Mouse (Mus musculus): ENCODE results near the gene Slc50a1. TPM values are rescaled to one million over a fixed set of nuclear protein-coding genes. Genes with fewer than 3 reads are reported as not detected.

Gene Slc50a1
- polyA plus RNA-seq, 1 experiment from 2014 or later = 44.0 TPM

DNA sequence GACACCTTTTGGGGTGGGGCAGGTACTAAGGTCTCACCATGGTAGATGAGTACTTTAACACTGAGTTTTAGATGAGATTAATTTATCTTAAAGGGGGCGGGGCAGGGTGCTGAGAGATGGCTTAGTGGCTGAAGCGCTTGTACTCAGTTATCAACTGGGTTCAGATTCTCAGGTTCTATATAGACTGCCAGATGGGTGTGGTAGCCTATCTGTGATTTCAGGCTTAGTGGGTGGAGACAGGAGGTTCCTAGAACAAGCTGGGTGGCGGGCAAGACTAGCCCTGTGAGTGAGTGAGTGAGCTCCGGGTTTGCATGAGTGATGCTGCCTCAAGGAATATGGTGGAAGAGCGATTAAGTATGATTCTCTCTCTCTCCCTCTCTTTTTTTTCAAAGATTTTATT, 15.4 kb downstream of the Slc50a1 start:
- Histone ChIP-seq H3K4me2 (no peak overlapping the region), H3K9me3 (no peaks in the 10 kb centered on the region), H3K9ac (no peak overlapping the region), H3K36me3 (no peaks in the 10 kb centered on the region), H3K27me3 (no peaks in the 10 kb centered on the region), H3K4me1 (replicated peaks) (peaks cover 19% of the 10 kb centered on the region), H3K4me3 (no peak overlapping the region), H3K27ac (replicated peaks) (no peak overlapping the region)
- no peak for ATAC-seq (ENCODE audit: low read depth)
- 91% methylated on average over 5 of the region's 5 CpGs for WGBS

DNA sequence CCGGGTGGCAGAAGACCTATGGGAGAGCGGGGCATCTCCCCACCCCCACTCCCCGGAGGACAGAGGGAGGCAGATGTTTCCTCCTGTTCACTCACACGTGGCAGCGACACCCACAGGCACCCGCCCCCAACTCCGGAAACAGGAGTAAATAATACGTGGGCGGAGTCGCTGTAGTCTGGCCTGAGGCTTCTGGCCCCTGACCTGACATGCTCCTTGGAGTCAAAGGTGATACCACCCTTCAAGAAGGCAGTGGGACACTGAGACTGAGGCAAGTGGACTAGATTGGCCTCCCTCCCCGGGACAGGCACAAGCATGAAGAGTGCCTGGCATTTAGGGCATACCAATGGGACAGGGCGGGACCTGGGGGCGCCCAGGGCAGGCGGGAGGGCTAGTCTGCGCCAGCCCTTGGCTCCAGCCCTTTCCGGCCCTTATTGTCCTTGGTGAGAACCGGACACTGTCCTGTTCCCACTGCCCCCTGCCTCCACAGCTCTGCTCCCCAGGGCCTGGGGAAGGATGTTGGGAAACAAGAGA, 18.9 kb downstream of the Slc50a1 start:
- no peaks in the 10 kb centered on the region for H3K27me3 ChIP-seq
- H3K36me3 ChIP-seq = peaks cover 11% of the 10 kb centered on the region
- H3K4me2 ChIP-seq = peak overlapping the region; percentile 39
- H3K9ac ChIP-seq = peak overlapping the region; percentile 22; the same call in 1 of the 2 replicates
- ATAC-seq (ENCODE audit: low read depth) = no peak
- 8% methylated on average over 17 of the region's 17 CpGs for WGBS
- H3K9me3 ChIP-seq = no peaks in the 10 kb centered on the region
- no peak overlapping the region; the same call in 1 of the 2 replicates for H3K27ac ChIP-seq (replicated peaks)
- peaks cover 34% of the 10 kb centered on the region for H3K4me1 ChIP-seq (replicated peaks)
- H3K4me3 ChIP-seq = no peak overlapping the region

DNA sequence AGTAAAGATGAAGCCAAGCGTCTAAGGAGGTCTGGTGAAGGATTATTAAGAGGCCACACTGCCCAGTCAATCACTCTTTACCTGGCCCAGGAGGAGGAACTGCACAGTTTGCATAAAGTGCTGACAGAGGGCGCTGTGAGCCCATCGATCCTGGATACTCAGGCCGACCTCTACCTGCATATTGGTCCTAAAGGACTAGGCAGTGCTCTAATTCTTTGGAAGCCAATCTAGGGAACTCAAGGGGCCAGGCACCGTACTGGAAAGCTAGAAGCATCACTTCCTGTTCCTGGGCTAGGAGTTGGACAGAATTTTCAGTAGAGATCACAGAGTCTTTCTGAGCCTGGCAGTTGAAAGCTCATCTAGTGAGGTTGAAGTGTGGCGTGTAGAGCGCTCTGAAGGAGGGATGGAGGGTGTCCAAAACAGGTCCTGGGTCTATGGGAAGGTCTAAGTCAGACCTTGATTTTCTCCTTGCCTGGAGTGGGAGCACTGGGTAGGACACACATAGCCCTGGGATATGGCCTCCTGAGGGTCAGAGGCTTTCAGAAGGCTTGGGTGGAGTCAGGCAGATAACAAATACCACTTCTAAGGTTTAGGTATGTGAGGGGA, 19.8 kb downstream of the Slc50a1 start:
- 22% methylated on average over 7 of the region's 7 CpGs for WGBS
- Histone ChIP-seq H3K4me3 (no peak overlapping the region), H3K9me3 (no peaks in the 10 kb centered on the region), H3K4me1 (replicated peaks) (peaks cover 40% of the 10 kb centered on the region), H3K27ac (replicated peaks) (peak overlapping the region; percentile 4; the same call in 1 of the 2 replicates), H3K36me3 (peaks cover 11% of the 10 kb centered on the region), H3K27me3 (no peaks in the 10 kb centered on the region), H3K4me2 (no peak overlapping the region), H3K9ac (no peak overlapping the region)
- no peak for ATAC-seq (ENCODE audit: low read depth)

DNA sequence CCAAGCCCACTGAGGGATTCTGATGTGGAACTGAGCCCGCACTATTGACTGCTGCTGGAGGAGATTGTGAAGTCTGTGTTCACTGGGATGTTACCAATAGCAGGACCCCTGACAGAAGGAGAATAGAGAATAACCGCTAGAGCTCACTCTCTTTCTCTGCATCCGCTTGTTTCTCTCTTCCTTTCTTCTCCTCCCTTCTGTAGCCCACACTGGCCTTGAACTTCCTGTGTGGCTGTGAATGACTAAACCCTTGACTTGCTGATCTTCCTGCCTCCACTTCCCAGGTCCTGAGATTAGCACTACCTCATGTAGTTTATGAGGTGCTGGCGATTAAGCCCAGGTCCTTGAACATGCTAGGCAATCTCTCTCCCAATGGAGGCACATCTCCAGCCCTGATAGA, 22.9 kb downstream of the Slc50a1 start:
- H3K27ac ChIP-seq (replicated peaks) = no peak overlapping the region
- peak overlapping the region; percentile 63 for H3K4me3 ChIP-seq
- 85% methylated on average over 4 of the region's 4 CpGs for WGBS
- peaks cover 65% of the 10 kb centered on the region for H3K4me1 ChIP-seq (replicated peaks)
- H3K9ac ChIP-seq = peak overlapping the region; percentile 82
- peaks cover 15% of the 10 kb centered on the region for H3K36me3 ChIP-seq
- peak overlapping the region; percentile 90 for H3K4me2 ChIP-seq
- H3K9me3 ChIP-seq = no peaks in the 10 kb centered on the region
- no peaks in the 10 kb centered on the region for H3K27me3 ChIP-seq
- no peak for ATAC-seq (ENCODE audit: low read depth)

DNA sequence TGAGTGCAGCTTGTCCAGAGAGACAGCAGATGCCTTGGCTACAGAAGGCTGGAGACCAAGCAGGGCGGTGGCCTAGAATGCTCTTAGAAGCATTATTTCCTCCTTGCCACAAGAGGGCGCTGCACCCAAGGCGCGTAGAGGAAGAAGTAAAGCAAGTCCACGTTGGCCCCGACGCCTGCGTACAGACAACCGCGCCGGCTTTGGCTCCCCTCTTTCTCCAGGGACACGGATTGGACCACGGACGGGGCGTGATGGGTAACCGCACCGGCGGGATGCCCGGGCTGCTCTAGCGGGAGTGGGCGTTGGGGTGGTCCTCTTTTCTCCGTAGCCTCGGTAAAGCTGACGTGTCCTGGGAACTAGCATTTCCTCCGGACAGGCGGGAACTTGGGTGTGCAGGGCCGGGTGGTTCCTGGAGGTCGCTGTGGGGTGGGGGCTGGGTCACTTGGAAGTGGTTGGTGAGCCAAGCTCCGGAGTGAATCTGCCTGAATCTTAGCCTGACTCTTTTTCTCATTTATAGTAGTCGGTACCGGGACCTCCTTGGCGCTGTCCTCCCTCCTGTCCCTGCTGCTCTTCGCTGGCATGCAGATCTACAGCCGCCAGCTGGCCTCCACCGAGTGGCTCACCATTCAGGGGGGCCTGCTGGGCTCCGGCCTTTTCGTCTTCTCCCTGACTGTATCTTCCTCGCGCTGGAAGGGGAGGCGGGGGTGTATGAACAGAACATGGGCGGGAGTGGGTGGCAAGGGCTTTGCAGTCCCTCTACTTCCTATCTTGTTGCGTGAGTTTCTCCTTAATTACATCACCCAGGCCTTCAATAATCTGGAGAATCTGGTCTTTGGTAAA, 23.9 kb downstream of the Slc50a1 start, which contains the start of gene Trim46:
Gene Trim46 (minus strand): TSS at position 49 of the 840 bp plus-strand sequence.
- Histone ChIP-seq H3K9ac (peak within 1 kb of the TSS; percentile 82), H3K27me3 (no peaks in the 10 kb centered on the region), H3K4me3 (peak within 1 kb of the TSS; percentile 63), H3K36me3 (peaks cover 25% of the 10 kb centered on the region), H3K9me3 (no peaks in the 10 kb centered on the region), H3K4me1 (replicated peaks) (peaks cover 62% of the 10 kb centered on the region), H3K27ac (replicated peaks) (peak within 1 kb of the TSS; percentile 96), H3K4me2 (peak within 1 kb of the TSS; percentile 90)
- 1% methylated on average over 42 of the region's 42 CpGs for WGBS
- peak; percentile 68 for ATAC-seq (ENCODE audit: low read depth)

DNA sequence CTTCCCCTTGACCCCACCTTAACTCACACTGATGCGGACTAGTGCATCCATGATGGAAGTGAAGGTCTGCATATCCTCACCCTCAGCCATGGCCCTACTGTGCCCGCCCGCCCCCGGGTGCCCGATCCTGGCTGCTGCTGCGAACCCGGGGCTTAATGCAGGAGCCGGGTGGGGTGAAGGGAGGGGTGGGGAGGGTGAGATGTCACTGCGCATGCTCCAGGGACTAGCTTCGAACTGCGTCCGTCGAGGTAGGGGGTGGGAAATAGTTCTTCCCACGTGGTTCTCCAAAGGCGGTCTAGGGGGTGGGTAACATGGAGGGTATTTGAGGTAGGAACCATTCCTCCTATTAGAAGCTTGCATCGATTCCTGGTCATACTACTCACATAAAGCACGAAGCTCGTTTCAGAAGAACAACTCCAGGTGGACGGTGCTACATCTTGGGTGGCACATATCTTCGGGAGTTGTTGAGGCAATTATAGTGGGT, 24.6 kb downstream of the Slc50a1 start, which contains the start of gene Krtcap2:
Gene Krtcap2 (plus strand): TSS at position 279 of the 484 bp plus-strand sequence.
- no peaks in the 10 kb centered on the region for H3K9me3 ChIP-seq
- H3K4me3 ChIP-seq = peak within 1 kb of the TSS; percentile 63
- H3K9ac ChIP-seq = peak within 1 kb of the TSS; percentile 82
- peaks cover 54% of the 10 kb centered on the region for H3K4me1 ChIP-seq (replicated peaks)
- H3K27me3 ChIP-seq = no peaks in the 10 kb centered on the region
- H3K27ac ChIP-seq (replicated peaks) = peak within 1 kb of the TSS; percentile 96
- peak within 1 kb of the TSS; percentile 90 for H3K4me2 ChIP-seq
- peaks cover 32% of the 10 kb centered on the region for H3K36me3 ChIP-seq
- 2% methylated on average over 19 of the region's 20 CpGs for WGBS
- ATAC-seq (ENCODE audit: low read depth) = peak; percentile 73

DNA sequence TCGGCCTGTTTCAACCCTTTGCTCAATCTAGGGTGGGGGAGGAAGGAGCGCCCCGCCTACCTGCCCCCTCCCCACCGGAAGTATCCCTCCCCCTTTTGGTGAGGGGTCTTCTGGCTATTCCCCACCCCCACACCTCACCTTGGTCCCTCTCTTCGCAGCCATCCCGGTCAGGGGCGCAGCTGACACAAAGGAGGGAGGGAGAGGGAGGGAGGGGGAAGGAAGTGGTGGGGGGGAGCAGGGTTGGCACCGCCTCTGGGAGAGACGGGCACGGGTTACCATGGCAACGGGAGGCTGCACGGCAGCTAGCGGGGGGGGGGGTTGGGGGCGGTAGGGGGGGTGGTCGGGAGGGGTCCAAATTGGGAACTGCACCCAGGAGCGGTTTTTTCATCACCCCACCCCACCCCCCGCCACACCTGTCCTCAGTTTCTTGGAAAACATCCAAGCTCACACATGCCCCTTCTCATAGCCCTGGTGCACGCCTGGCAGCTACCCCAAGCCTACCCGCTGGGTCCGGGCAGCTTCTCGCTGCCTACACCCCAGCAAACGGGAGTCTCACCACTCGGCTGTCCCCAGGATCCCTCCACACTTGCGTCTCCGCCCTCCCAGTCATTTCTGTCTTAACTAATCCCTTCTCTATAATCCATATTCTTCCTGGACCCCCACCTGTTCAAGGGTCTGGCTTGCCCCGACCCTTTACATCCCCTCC, 25.2 kb downstream of the Slc50a1 start:
- Histone ChIP-seq H3K27me3 (no peaks in the 10 kb centered on the region), H3K4me1 (replicated peaks) (peaks cover 51% of the 10 kb centered on the region), H3K27ac (replicated peaks) (peak overlapping the region; percentile 96), H3K4me2 (peak overlapping the region; percentile 90), H3K36me3 (peaks cover 38% of the 10 kb centered on the region), H3K9me3 (no peaks in the 10 kb centered on the region), H3K9ac (peak overlapping the region; percentile 82), H3K4me3 (peak overlapping the region; percentile 63)
- ATAC-seq (ENCODE audit: low read depth) = peak; percentile 75
- under 1% methylated on average over 16 of the region's 26 CpGs for WGBS

DNA sequence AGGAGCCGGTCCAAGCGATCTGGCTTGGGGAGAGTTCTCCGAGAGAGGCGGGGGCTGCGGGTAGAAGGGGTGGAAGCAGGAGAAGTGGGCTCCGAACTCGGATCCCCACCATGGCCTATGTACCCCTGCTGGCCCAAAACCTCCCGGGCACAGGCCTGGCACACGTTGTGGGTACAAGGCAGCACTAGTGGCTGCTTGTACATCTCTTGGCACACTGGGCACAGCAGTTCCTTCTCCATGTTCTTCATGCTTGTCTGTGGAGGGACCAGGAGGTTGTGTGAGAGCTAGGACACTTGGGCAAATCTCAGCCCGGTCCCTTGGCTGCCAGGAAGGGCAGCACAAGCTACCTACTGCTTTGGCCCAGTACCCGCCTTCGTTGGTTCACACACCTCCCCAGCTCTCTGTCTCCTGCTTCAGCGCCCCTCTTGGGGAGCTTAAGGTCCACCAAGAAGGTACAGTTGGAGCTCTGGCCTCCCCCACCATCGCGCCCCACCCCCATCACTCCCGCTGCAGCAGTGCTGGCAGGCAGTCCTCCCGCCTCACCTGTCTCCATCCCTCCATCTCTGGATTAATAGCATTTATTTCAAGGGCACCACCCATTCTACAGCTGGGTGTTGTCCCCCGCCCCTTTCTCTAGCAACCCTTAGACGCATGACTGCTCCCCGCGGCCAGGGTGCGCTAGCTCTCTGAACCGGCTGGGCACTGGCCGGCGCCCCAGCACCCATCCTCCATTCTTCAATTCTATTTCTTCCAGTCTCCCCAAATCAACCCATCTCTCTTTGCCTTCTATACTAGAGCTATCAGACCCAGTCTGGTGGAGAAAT, 26.0 kb downstream of the Slc50a1 start:
- H3K4me3 ChIP-seq = peak overlapping the region; percentile 63
- H3K4me2 ChIP-seq = peak overlapping the region; percentile 90
- peaks cover 51% of the 10 kb centered on the region for H3K4me1 ChIP-seq (replicated peaks)
- no peaks in the 10 kb centered on the region for H3K27me3 ChIP-seq
- peaks cover 42% of the 10 kb centered on the region for H3K36me3 ChIP-seq
- peak; percentile 52 for ATAC-seq (ENCODE audit: low read depth)
- WGBS = 13% methylated on average over 25 of the region's 25 CpGs
- peak overlapping the region; percentile 96 for H3K27ac ChIP-seq (replicated peaks)
- H3K9me3 ChIP-seq = no peaks in the 10 kb centered on the region
- H3K9ac ChIP-seq = peak overlapping the region; percentile 82

DNA sequence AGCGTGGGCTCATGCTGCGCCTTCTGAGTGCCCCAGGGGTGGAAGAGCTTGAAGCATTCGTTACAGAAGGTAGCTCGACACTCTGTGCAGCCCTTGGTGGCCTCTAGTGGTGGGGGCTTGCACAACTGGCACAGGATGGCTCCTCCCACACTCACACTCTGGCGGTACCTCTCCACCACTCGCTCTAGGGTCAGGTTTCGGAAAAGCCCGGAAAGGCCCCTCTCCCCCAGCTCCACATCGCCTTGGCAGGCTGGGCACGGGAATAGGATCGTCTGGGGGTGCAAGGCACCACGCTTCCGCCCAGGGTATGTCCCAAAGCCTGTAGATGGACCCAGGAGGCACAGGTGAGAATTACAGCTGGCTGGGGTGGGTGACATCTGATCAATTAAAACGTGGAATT, 26.8 kb downstream of the Slc50a1 start:
- ATAC-seq (ENCODE audit: low read depth) = no peak

DNA sequence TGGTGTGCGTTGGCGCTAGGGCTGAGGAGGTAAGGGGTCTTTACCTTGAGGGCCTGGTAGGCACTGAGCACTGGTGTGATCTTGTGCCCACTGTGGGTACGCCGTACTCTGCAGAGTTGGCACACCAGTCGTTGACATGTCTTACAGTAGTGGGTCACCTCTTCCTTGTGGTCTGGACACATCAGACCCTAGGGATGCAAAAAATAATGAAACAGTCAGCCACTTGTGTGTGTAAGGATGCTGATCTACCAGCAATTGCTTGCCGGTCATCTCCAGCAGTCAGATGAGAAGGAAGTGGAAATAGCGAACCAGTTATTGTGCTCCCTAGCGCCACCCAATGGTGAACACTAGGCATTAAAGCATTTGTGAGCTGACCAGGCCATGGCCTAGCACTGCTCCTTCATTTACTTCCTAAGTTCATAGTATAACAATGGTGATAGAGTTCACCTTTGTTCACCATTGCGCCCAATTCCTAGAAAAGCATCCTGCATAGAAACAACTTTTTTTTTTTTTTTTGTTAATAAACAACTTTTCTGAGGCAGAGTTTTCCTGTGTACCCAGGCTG, 28.0 kb downstream of the Slc50a1 start:
- H3K36me3 ChIP-seq = peaks cover 55% of the 10 kb centered on the region
- peak overlapping the region; percentile 90 for H3K4me2 ChIP-seq
- no peaks in the 10 kb centered on the region for H3K27me3 ChIP-seq
- H3K9ac ChIP-seq = no peak overlapping the region
- H3K4me1 ChIP-seq (replicated peaks) = peaks cover 44% of the 10 kb centered on the region
- no peaks in the 10 kb centered on the region for H3K9me3 ChIP-seq
- ATAC-seq (ENCODE audit: low read depth) = no peak
- H3K4me3 ChIP-seq = no peak overlapping the region
- 74% methylated on average over 9 of the region's 9 CpGs for WGBS
- H3K27ac ChIP-seq (replicated peaks) = no peak overlapping the region

More for the DNA sequence above, 26.8 kb downstream of the Slc50a1 start:
- Histone ChIP-seq H3K4me2 (peak overlapping the region; percentile 90), H3K9ac (peak overlapping the region; percentile 82), H3K9me3 (no peaks in the 10 kb centered on the region), H3K27ac (replicated peaks) (peak overlapping the region; percentile 96), H3K4me1 (replicated peaks) (peaks cover 51% of the 10 kb centered on the region), H3K36me3 (peaks cover 43% of the 10 kb centered on the region), H3K27me3 (no peaks in the 10 kb centered on the region), H3K4me3 (peak overlapping the region; percentile 63)
- WGBS = 12% methylated on average over 14 of the region's 14 CpGs

DNA sequence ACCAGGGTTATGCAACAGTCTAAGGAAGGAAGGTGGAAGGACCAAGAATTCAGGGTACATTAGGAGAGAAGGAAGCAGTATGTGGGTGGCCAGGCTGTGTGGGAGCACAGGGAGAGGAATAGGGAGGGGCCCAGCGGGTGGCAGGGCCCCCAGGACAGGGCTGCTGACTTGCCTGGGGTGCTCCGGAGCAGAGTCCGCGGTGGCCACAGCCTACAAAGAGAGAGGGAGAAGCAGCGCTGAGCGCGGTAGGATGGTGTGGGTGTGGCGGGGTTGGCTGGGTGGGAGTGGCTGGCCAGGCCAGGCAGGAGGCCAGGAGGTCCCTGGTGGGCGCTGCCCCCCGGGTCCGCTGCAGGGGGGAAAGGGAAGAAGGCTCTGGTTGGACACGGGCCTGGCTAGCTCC, 31.9 kb downstream of the Slc50a1 start:
- Histone ChIP-seq H3K4me1 (replicated peaks) (peaks cover 15% of the 10 kb centered on the region), H3K27me3 (no peaks in the 10 kb centered on the region), H3K9me3 (no peaks in the 10 kb centered on the region), H3K4me2 (no peak overlapping the region), H3K9ac (no peak overlapping the region), H3K27ac (replicated peaks) (no peak overlapping the region), H3K4me3 (no peak overlapping the region), H3K36me3 (peaks cover 94% of the 10 kb centered on the region)
- no peak for ATAC-seq (ENCODE audit: low read depth)
- WGBS = 73% methylated on average over 11 of the region's 12 CpGs

Data from neural tube, embryonic 13.5 days (tissue).